Mouse (Mus musculus): Measurements from ENCODE around the gene 4933407L21Rik. TPM values are rescaled to one million over a fixed set of nuclear protein-coding genes. Genes with fewer than 3 reads are reported as not detected.

4933407L21Rik gene
- polyA plus RNA-seq, 1 experiment from 2014 or later, result 0.46 TPM

DNA sequence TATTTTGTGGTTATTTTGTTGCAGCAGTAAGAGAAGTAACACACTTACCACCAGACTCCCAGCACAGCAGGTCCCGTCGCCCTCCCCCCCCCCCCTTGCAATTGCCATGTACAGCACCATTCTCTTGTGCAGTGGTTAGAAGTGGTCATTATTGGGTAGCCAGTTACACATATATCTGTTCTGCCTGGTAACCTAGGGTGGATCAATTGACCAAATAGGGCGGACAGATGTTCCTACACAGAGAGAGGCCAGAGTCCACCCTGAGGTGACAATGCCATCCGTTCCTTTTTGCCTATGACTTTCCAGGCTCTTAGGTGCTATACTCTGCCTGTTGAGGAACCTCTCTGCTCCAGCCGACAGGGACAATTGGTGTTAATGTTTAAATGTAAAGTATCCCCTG is 3.1 kb upstream of the 4933407L21Rik start:
- ATAC-seq (ENCODE audit: low FRiP score) (no peak), DNase-seq (ENCODE audit: low spot score) (no peak)
- Histone ChIP-seq H3K9ac (ENCODE audit: low read depth, low read length) (no peak overlapping the region), H3K4me1 (replicated peaks; ENCODE audit: control insufficient read depth, insufficient read depth, low read length) (peaks cover 4% of the 10 kb centered on the region; the same call in 1 of the 2 replicates), H3K36me3 (ENCODE audit: control insufficient read depth, insufficient read depth, low read length) (no peaks in the 10 kb centered on the region), H3K27me3 (ENCODE audit: control insufficient read depth, insufficient read depth, low read length) (no peaks in the 10 kb centered on the region), H3K4me2 (replicated peaks; ENCODE audit: low read depth, low read length) (no peak overlapping the region; the same call in 1 of the 2 replicates), H3K4me3 (ENCODE audit: low read depth, low read length) (no peak overlapping the region), H3K27ac (ENCODE audit: low read depth, low read length) (no peak overlapping the region), H3K9me3 (ENCODE audit: control insufficient read depth, low read length) (no peaks in the 10 kb centered on the region)
- WGBS, result 78% methylated on average over 5 of the region's 5 CpGs

- H3K4me3 ChIP-seq (ENCODE audit: low read depth, low read length), result no peak overlapping the region
- no peak for DNase-seq (ENCODE audit: low spot score)
- no peak overlapping the region for H3K9ac ChIP-seq (ENCODE audit: low read depth, low read length)
- H3K27ac ChIP-seq (ENCODE audit: low read depth, low read length), result peak overlapping the region; percentile 44; the same call in 1 of the 2 replicates
- H3K27me3 ChIP-seq (ENCODE audit: control insufficient read depth, insufficient read depth, low read length), result no peaks in the 10 kb centered on the region
- 67% methylated on average over 4 of the region's 4 CpGs for WGBS
- H3K4me2 ChIP-seq (replicated peaks; ENCODE audit: low read depth, low read length), result no peak overlapping the region
- H3K9me3 ChIP-seq (ENCODE audit: control insufficient read depth, low read length), result no peaks in the 10 kb centered on the region
- H3K36me3 ChIP-seq (ENCODE audit: control insufficient read depth, insufficient read depth, low read length), result no peaks in the 10 kb centered on the region
- H3K4me1 ChIP-seq (replicated peaks; ENCODE audit: control insufficient read depth, insufficient read depth, low read length), result peaks cover 8% of the 10 kb centered on the region
- ATAC-seq (ENCODE audit: low FRiP score), result no peak
Measured at GRCm38 (mm10) chr1:85928688-85929065, 394 bp downstream of the 4933407L21Rik start.

DNA sequence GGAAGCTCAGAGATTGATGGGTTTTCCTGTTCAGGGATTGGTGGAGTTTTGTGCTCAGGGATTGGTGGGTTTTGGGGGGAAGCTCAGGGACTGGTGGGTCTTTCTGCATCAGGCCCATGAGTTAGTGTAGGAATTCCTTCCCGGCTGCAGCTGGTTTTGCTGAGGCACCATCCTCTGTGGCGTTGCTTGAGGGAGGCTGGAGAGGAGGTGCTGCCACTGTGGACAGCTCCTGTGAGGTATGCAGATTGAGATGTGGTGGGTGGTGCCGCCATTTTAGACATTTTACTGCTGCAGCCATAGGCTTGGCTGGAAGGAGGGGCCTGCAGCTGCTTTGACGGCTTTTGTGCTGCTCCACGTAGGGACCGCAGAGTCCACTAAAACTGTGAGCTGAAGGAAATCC is 1.1 kb downstream of the 4933407L21Rik start:
- WGBS, result 92% methylated on average over 6 of the region's 6 CpGs
- no peak overlapping the region for H3K27ac ChIP-seq (ENCODE audit: low read depth, low read length)
- no peaks in the 10 kb centered on the region for H3K36me3 ChIP-seq (ENCODE audit: control insufficient read depth, insufficient read depth, low read length)
- no peak overlapping the region for H3K4me3 ChIP-seq (ENCODE audit: low read depth, low read length)
- no peak for ATAC-seq (ENCODE audit: low FRiP score)
- no peak overlapping the region for H3K9ac ChIP-seq (ENCODE audit: low read depth, low read length)
- no peak overlapping the region for H3K4me2 ChIP-seq (replicated peaks; ENCODE audit: low read depth, low read length)
- H3K4me1 ChIP-seq (replicated peaks; ENCODE audit: control insufficient read depth, insufficient read depth, low read length), result peaks cover 11% of the 10 kb centered on the region
- no peaks in the 10 kb centered on the region for H3K27me3 ChIP-seq (ENCODE audit: control insufficient read depth, insufficient read depth, low read length)
- no peaks in the 10 kb centered on the region for H3K9me3 ChIP-seq (ENCODE audit: control insufficient read depth, low read length)
- DNase-seq (ENCODE audit: low spot score), result no peak

GRCm38 (mm10) chr1:85931170-85931569 is 2.9 kb downstream of the 4933407L21Rik start:
- no peak overlapping the region for H3K27ac ChIP-seq (ENCODE audit: low read depth, low read length)
- peaks cover 11% of the 10 kb centered on the region for H3K4me1 ChIP-seq (replicated peaks; ENCODE audit: control insufficient read depth, insufficient read depth, low read length)
- no peak overlapping the region for H3K9ac ChIP-seq (ENCODE audit: low read depth, low read length)

GRCm38 (mm10) chr1:85933226-85933625 is 4.9 kb downstream of the 4933407L21Rik start:
- no peaks in the 10 kb centered on the region for H3K27me3 ChIP-seq (ENCODE audit: control insufficient read depth, insufficient read depth, low read length)
- no peak overlapping the region for H3K4me3 ChIP-seq (ENCODE audit: low read depth, low read length)
- H3K36me3 ChIP-seq (ENCODE audit: control insufficient read depth, insufficient read depth, low read length), result no peaks in the 10 kb centered on the region
- ATAC-seq (ENCODE audit: low FRiP score) (peak; percentile 43; the same call in 1 of the 2 replicates), DNase-seq (ENCODE audit: low spot score) (no peak)
- peak overlapping the region; percentile 25; the same call in 1 of the 2 replicates for H3K27ac ChIP-seq (ENCODE audit: low read depth, low read length)
- no peak overlapping the region for H3K9ac ChIP-seq (ENCODE audit: low read depth, low read length)
- no peaks in the 10 kb centered on the region for H3K9me3 ChIP-seq (ENCODE audit: control insufficient read depth, low read length)
- H3K4me1 ChIP-seq (replicated peaks; ENCODE audit: control insufficient read depth, insufficient read depth, low read length), result peaks cover 10% of the 10 kb centered on the region
- WGBS, result 17% methylated on average over 7 of the region's 7 CpGs
- H3K4me2 ChIP-seq (replicated peaks; ENCODE audit: low read depth, low read length), result peak overlapping the region; percentile 28

More at GRCm38 (mm10) chr1:85931170-85931569, 2.9 kb downstream of the 4933407L21Rik start:
- Histone ChIP-seq H3K4me3 (ENCODE audit: low read depth, low read length) (no peak overlapping the region), H3K9me3 (ENCODE audit: control insufficient read depth, low read length) (no peaks in the 10 kb centered on the region), H3K36me3 (ENCODE audit: control insufficient read depth, insufficient read depth, low read length) (no peaks in the 10 kb centered on the region), H3K4me2 (replicated peaks; ENCODE audit: low read depth, low read length) (no peak overlapping the region), H3K27me3 (ENCODE audit: control insufficient read depth, insufficient read depth, low read length) (no peaks in the 10 kb centered on the region)
- no peak for ATAC-seq (ENCODE audit: low FRiP score)
- no peak for DNase-seq (ENCODE audit: low spot score)
- 84% methylated on average over 5 of the region's 5 CpGs for WGBS

DNA sequence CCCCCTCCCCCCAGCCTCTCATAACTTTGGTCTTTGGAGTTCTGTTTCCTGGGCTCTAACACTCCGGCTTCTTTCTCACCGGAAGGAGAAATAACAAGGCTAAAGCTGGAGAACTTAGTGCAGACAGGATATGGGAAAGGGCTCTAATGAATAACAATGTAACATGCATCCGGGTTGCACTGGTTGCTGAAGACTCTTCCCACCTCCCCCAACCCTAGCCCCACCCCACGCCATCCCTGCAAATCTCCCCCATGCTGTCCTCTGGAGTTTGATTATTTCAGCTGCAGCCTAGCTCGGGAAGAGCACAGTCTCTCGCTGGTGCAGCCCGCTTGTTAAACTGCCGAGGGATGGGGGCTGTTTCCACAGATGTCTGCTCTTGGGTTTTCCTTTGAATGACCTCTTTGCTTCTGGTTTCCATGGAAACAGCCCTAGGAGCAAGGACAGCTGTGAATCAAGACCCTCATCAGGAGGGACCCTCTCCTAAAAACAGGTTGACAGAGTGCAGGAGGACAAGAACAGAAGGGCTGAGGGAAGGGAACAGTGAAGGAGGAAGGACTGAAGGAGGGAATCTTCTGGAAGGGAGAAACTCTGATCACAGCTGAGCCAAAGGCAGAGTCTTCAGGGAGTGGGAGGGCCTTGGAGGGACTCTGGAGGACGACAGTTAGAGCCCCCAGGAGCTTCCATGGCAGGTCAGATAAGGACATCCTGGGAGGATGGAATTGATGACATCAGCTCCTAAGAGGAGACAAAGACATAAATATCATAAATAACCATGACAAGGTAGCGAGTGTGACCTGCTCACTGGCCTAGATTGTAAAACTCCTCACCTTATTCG is 5.6 kb downstream of the 4933407L21Rik start:
- ATAC-seq (ENCODE audit: low FRiP score) (peak; percentile 64), DNase-seq (ENCODE audit: low spot score) (peak; percentile 53)
- Histone ChIP-seq H3K36me3 (ENCODE audit: control insufficient read depth, insufficient read depth, low read length) (no peaks in the 10 kb centered on the region), H3K4me2 (replicated peaks; ENCODE audit: low read depth, low read length) (peak overlapping the region; percentile 28), H3K4me1 (replicated peaks; ENCODE audit: control insufficient read depth, insufficient read depth, low read length) (peaks cover 7% of the 10 kb centered on the region), H3K4me3 (ENCODE audit: low read depth, low read length) (no peak overlapping the region), H3K27ac (ENCODE audit: low read depth, low read length) (peak overlapping the region; percentile 25), H3K9me3 (ENCODE audit: control insufficient read depth, low read length) (no peaks in the 10 kb centered on the region), H3K9ac (ENCODE audit: low read depth, low read length) (0 out of 2 replicates have a peak overlapping the region, but pooled peaks have one; percentile 23), H3K27me3 (ENCODE audit: control insufficient read depth, insufficient read depth, low read length) (no peaks in the 10 kb centered on the region)
- WGBS, result 12% methylated on average over 11 of the region's 11 CpGs

GRCm38 (mm10) chr1:85934560-85934959 is 6.3 kb downstream of the 4933407L21Rik start:
- Histone ChIP-seq H3K4me3 (ENCODE audit: low read depth, low read length) (no peak overlapping the region), H3K27ac (ENCODE audit: low read depth, low read length) (no peak overlapping the region), H3K4me2 (replicated peaks; ENCODE audit: low read depth, low read length) (no peak overlapping the region), H3K36me3 (ENCODE audit: control insufficient read depth, insufficient read depth, low read length) (no peaks in the 10 kb centered on the region), H3K4me1 (replicated peaks; ENCODE audit: control insufficient read depth, insufficient read depth, low read length) (peaks cover 7% of the 10 kb centered on the region), H3K9me3 (ENCODE audit: control insufficient read depth, low read length) (no peaks in the 10 kb centered on the region), H3K9ac (ENCODE audit: low read depth, low read length) (no peak overlapping the region), H3K27me3 (ENCODE audit: control insufficient read depth, insufficient read depth, low read length) (no peaks in the 10 kb centered on the region)
- no peak for DNase-seq (ENCODE audit: low spot score)
- peak; percentile 6; the same call in 1 of the 2 replicates for ATAC-seq (ENCODE audit: low FRiP score)
- 7% methylated on average over 7 of the region's 7 CpGs for WGBS

GRCm38 (mm10) chr1:85935148-85935852 is 7.0 kb downstream of the 4933407L21Rik start:
- Histone ChIP-seq H3K9ac (ENCODE audit: low read depth, low read length) (no peak overlapping the region), H3K27me3 (ENCODE audit: control insufficient read depth, insufficient read depth, low read length) (no peaks in the 10 kb centered on the region), H3K4me3 (ENCODE audit: low read depth, low read length) (no peak overlapping the region), H3K4me2 (replicated peaks; ENCODE audit: low read depth, low read length) (no peak overlapping the region), H3K27ac (ENCODE audit: low read depth, low read length) (no peak overlapping the region), H3K36me3 (ENCODE audit: control insufficient read depth, insufficient read depth, low read length) (no peaks in the 10 kb centered on the region), H3K9me3 (ENCODE audit: control insufficient read depth, low read length) (no peaks in the 10 kb centered on the region), H3K4me1 (replicated peaks; ENCODE audit: control insufficient read depth, insufficient read depth, low read length) (peaks cover 7% of the 10 kb centered on the region)
- DNase-seq (ENCODE audit: low spot score), result peak; percentile 69
- 52% methylated on average over 8 of the region's 8 CpGs for WGBS
- ATAC-seq (ENCODE audit: low FRiP score), result no peak
